Mouse (Mus musculus) macrophage (primary cell): ENCODE measurements at regions not wholly inside any gene's neighbourhood (a gene's known extent, or its start where the extent isn't known, plus 50 kb on each side); places are given as distances from the start of the nearest gene placed in this dataset.

ENCODE experiments used
- H3K27ac ChIP-seq: fragments of 350-480 bp; formaldehyde crosslinking; 2 replicates; pipeline ENCODE4 v1.9.0; 2021
- H3K36me3 ChIP-seq: fragments of 350-480 bp; formaldehyde crosslinking; 2 replicates; pipeline ENCODE4 v1.9.0; 2021; ENCODE audit errors: inconsistent target
- H3K4me3 ChIP-seq: fragments of 350-480 bp; formaldehyde crosslinking; 2 replicates; pipeline ENCODE4 v1.9.0; 2021; ENCODE audit errors: inconsistent target
- H3K79me2 ChIP-seq: fragments of 350-480 bp; formaldehyde crosslinking; 2 replicates; pipeline ENCODE4 v1.9.0; 2021; ENCODE audit errors: inconsistent target
- WGBS: methylation state at CpG from one replicate; pipeline ENCODE4 v1.1.7; 2026; ENCODE audit warnings: inconsistent platforms; ENCODE audit not compliant: missing documents; 5-methylcytosine and 5-hydroxymethylcytosine counted together

DNA sequence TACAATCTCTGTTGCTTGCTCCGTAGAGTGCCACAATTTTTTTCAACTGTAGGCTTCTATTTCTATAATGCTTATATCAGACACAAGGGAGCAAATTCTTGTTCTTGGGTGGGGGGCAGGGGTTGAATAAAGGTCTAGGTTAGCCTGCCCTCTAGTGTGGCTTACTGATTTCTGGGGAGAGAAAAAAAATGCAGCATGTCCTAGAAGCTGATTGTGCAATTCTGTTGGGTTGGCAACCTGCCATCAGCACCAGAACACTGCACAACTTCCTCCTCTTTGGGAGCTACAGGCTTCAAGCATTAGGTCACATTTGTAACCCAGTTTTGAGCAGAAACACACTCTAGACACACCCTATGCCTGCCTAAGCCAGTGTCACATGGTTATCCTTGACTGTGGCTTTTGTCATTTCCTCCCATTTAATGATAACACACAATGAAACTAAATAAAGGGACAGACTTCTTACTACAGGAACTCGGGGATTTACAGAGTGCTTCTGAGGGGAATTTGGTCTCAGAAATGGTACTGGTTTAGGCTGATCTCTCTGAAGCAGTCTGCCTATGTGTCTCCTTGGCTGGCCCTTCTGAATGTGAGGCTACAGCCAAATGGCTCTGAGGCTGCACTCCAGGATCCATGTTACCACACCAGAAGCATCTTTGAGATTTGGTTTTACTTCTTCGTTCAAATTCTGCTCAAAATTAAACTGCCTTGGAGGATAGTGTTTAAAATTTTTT is 389.2 kb downstream of the Atp6ap1l start:
- Histone ChIP-seq H3K79me2 (no peaks in the 10 kb centered on the region), H3K36me3 (no peaks in the 10 kb centered on the region), H3K4me3 (no peak overlapping the region), H3K27ac (peak overlapping the region; percentile 55)
- 29% methylated on average over 3 of the region's 3 CpGs for WGBS

DNA sequence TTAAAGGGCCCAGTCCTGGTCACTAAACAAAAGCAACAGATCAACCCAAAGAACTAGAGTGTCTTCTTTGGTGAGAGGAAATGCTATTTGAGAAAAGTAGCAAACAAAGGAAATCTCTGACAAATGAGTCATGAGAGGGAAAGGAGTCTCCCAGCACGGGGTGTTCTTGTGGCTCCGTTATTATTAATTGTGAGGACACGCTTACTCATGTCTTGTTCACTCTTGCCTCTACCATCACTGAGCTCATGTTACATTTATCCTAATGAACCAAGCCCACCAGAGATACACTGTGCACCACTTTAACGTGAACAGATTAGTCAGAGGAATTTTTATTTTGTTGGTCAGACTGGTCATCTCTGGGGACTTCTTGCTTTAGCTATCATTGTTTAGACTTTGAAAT is 391.3 kb downstream of the Atp6ap1l start:
- no peak overlapping the region for H3K4me3 ChIP-seq
- H3K79me2 ChIP-seq, result no peaks in the 10 kb centered on the region
- WGBS, result 73% methylated on average over 4 of the region's 4 CpGs
- no peaks in the 10 kb centered on the region for H3K36me3 ChIP-seq
- H3K27ac ChIP-seq, result no peak overlapping the region

DNA sequence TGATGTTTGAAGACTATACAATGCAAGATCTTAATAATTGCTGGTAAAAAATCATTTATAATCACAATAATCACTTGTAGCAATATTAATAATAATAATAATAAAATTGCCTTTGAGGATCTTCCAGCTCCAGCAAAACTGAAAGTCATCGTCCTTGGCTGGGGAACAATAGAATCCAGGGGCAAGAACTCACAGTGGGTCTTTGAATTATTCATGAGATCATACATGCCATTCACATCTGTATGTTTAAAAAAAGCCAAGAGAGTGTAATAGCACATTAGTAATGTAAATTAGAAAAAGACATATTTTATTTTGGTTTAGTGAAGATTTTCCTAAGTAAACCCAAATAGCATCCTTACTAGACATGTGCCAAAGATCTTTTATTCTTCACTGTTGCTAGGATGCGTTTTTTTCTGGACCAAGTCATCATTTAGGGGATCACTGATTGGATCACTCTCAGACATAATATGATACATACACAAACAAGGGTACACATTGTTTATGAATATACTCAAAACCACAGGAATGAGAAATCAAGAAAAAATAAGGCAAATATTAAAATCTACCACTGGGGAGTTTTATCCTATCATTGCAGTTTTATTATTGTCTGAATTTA is 392.3 kb downstream of the Atp6ap1l start:
- WGBS, result 82% methylated on average over 2 of the region's 2 CpGs
- Histone ChIP-seq H3K36me3 (no peaks in the 10 kb centered on the region), H3K4me3 (no peak overlapping the region), H3K79me2 (no peaks in the 10 kb centered on the region), H3K27ac (no peak overlapping the region)

DNA sequence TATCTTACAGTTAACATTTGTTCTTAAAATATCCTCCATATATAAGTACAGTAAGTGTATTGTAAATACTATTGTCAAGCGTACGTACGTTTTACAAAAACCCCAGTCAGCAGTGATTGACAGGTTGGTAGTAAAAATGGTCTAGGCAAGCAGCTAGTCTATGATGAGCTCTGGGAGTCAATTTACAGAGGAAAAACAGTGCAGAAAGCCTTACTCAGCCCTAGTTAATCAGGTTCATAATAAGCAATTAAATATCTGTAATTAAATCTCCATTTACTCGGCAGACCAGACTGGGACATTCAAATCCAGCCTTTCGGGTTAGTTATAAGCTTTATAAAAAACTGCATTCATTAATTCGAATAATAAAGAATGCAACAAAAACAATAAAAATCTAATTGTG is 394.7 kb downstream of the Atp6ap1l start:
- no peak overlapping the region for H3K27ac ChIP-seq
- WGBS, result 98% methylated on average over 6 of the region's 6 CpGs

DNA sequence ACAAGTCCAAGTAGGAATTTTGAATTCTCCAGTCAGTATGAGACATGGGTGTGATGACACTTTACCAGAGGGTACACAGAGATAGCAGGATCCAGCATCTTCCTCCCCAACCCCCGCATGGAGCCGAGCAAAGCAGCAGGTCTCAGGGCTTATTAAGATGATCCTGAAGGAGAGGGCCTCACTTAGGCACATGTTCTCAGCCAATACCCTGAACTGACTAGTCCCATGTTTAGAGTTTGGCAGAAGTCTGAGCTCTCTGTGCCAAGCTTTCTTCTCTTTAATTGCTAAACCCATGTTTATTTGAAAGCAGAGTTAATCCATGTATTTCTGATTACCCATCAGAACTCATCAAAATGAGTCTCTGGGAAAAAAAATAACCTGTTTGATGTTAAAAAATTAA is 402.0 kb downstream of the Atp6ap1l start:
- 95% methylated on average over 2 of the region's 2 CpGs for WGBS
- H3K79me2 ChIP-seq, result no peaks in the 10 kb centered on the region

More for the DNA sequence above, 394.7 kb downstream of the Atp6ap1l start:
- Histone ChIP-seq H3K36me3 (no peaks in the 10 kb centered on the region), H3K4me3 (no peak overlapping the region), H3K79me2 (no peaks in the 10 kb centered on the region)

DNA sequence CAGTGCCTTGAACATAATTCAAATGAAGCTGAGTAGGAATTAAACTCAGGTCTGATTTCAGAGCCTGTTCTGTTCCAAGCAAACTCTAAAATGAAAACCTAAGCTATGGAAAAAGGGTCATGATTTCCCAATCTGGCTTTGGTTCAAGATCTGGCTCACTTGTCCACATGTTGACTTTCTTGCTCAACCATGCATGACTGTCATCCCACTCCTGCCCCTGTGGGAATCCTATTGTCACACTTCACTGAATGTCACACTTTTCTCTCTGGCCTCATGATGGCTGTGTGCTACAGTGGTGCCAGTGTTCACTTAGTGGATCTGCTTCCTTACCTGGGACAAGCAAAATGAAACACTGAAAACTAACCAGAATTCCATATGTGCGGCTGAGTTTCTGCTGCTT is 403.0 kb downstream of the Atp6ap1l start:
- Histone ChIP-seq H3K36me3 (no peaks in the 10 kb centered on the region), H3K4me3 (no peak overlapping the region), H3K79me2 (no peaks in the 10 kb centered on the region), H3K27ac (no peak overlapping the region)
- 100% methylated on average over 1 of the region's 1 CpGs for WGBS

More for the DNA sequence above, 402.0 kb downstream of the Atp6ap1l start:
- Histone ChIP-seq H3K4me3 (no peak overlapping the region), H3K27ac (no peak overlapping the region), H3K36me3 (no peaks in the 10 kb centered on the region)

DNA sequence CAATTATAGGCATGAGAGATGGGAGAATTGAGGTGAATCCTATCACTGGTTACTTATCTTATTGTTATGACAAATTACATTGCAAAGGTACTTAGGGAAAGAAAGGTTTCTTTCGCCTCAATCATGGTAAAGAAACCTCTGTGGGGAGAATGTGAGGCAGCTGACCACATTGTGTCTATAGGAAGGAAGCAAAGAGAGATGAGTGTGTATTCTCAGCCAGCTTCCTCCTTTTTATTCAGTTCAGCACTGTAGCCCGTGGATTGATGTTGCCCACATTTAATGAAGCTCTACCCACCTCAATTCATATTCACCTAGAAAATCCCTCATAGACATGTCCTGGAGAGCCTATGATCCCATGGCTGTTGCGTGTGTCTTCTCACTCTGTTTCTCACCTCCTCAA is 406.2 kb downstream of the Atp6ap1l start:
- H3K4me3 ChIP-seq, result no peak overlapping the region
- no peak overlapping the region for H3K27ac ChIP-seq
- no peaks in the 10 kb centered on the region for H3K36me3 ChIP-seq
- H3K79me2 ChIP-seq, result no peaks in the 10 kb centered on the region
- 37% methylated on average over 3 of the region's 3 CpGs for WGBS

DNA sequence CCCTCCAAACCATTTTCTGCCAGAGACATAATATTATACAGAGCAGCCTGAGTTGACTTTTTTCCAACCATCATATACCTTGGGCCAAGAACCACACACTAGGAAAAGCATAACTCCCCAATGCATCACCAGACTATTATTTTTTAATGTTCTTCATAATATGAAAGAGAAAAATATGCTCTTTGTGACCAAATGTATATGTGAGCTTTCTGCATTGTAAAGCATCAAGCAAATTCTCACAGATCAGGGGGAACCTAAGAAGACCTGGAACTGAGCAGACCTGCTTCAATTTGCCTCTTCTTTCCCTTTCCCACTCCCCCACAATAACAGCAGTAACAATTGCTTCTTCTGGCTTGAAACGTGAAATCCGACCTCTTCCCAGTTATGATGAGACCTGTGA is 407.6 kb downstream of the Atp6ap1l start:
- Histone ChIP-seq H3K27ac (no peak overlapping the region), H3K4me3 (no peak overlapping the region)
- 79% methylated on average over 2 of the region's 2 CpGs for WGBS

DNA sequence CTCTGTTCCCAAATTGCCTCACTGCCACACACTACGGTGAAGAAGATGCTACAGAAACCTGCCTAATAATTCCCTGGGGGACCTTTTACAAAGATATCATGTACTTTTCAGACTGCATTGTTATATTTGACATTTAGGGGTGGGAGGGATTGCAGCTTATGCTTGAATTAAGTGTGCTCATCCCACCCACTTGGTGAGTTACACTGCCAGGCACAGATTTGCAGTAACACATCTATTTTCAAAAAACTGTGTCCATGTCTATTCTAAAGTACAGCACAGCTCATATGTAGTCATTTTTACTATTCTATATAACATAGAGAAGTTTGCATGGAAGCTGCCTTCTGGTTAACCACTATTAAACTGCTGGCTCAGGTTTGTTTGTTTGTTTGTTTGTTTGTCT is 404.3 kb upstream of the Xrcc4 start:
- Histone ChIP-seq H3K27ac (no peak overlapping the region), H3K4me3 (no peak overlapping the region), H3K79me2 (no peaks in the 10 kb centered on the region), H3K36me3 (no peaks in the 10 kb centered on the region)
- 100% methylated on average over 1 of the region's 1 CpGs for WGBS

More for the DNA sequence above, 407.6 kb downstream of the Atp6ap1l start:
- Histone ChIP-seq H3K79me2 (no peaks in the 10 kb centered on the region), H3K36me3 (no peaks in the 10 kb centered on the region)

DNA sequence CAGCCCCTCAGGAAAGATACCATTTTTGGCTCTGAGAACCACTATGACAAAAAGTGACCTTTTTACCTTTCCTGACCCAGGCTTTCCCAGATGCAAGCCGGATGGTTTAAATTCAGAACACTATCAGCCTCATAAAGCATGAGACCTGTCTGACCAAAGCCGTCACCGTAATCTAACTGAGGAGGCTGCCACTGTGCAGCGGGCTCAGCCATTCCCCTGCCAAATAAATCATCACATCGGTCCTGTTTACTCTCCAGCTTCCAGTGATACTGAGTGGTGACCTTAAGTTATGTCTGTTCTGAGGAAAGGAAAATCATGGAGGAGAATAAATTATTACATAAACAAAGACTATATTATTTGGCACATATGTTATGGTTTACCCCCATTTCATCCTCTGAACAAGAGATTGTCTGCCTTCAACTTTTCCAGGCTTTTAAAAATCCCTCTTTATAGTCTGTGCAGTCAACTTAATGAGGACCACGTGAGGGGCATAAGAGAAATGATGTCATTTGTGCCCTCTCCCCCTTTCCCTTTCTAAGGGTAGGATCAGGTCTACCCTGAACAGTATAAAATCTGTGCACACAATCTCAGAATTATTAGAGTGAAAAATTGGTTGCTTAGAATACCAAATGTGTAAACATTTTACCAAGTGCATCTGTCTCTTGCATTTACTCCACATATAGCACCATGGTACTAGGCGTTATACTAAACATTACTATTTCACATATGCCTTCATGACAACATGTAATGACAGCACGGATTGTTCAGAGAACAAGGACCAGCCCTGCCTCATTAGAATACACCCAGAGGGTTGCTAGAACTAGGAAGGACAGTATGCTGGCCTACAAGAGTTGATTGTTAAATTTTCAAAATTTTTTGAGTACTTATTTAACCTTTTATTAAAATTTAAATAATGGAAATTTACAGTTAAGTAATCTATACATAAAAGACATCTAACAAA is 401.9 kb upstream of the Xrcc4 start:
- Histone ChIP-seq H3K27ac (no peak overlapping the region), H3K79me2 (no peaks in the 10 kb centered on the region)
- 91% methylated on average over 7 of the region's 8 CpGs for WGBS

DNA sequence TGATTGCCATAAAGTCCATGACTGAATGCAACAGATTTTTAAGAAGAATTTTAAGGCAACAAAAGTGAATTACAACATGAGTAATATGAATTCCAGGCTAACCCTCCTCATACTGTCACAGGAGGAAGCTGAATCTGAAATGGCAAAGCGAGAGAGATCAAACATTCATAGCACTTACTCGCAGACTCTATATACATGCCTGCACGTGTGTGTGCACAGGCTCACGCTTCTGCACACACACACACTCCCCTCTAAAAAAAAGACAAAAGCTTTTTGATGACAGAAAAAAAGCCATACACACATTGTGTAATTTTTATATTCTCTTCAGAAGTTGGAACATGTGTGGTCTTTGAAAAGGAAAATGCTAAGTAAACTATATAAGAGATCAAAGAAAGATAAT is 391.1 kb upstream of the Xrcc4 start:
- H3K79me2 ChIP-seq, result no peaks in the 10 kb centered on the region
- 88% methylated on average over 4 of the region's 4 CpGs for WGBS

More for the DNA sequence above, 401.9 kb upstream of the Xrcc4 start:
- no peaks in the 10 kb centered on the region for H3K36me3 ChIP-seq
- no peak overlapping the region for H3K4me3 ChIP-seq

DNA sequence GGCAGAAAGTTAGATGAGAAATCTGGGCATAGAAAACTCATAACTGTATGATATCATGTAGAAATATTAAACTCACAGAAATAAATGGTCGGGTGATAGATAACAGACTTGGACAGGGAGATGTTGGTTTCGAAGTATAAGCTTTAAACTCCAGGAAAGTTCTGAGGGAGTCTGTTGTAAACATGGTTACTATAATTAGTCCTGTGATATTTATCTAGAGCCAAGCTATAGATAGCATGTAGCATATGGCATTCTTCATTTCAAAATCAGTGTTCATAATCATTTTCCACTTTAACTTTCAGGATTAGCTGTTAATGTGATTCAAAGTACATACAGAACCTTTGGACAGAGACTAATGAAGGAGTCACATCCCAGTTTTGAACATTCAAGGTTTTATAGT is 387.5 kb upstream of the Xrcc4 start:
- H3K27ac ChIP-seq, result no peak overlapping the region
- WGBS, result 100% methylated on average over 2 of the region's 2 CpGs
- no peaks in the 10 kb centered on the region for H3K36me3 ChIP-seq
- no peaks in the 10 kb centered on the region for H3K79me2 ChIP-seq
- no peak overlapping the region for H3K4me3 ChIP-seq

More for the DNA sequence above, 391.1 kb upstream of the Xrcc4 start:
- Histone ChIP-seq H3K27ac (no peak overlapping the region), H3K4me3 (no peak overlapping the region), H3K36me3 (no peaks in the 10 kb centered on the region)

DNA sequence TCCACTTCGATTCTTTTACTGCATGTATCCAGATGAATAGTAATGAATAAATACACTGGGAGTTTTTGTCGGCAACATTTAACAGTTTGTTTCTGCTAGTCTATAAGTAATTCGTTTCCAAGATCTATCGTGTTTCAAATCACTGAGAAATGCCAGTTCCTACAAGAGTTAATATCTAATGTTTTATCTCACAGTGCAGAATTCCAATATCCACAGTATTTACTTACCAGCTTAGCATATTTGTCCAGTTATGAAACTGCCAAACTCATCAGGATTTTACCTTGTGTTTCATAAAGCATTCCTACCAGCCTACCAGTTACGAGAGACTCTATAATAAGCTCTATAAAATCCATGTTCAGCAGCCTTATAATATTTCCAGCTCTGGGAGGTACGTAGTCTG is 385.1 kb upstream of the Xrcc4 start:
- H3K36me3 ChIP-seq, result no peaks in the 10 kb centered on the region
- 92% methylated on average over 6 of the region's 6 CpGs for WGBS
- H3K79me2 ChIP-seq, result no peaks in the 10 kb centered on the region
- no peak overlapping the region for H3K27ac ChIP-seq
- no peak overlapping the region for H3K4me3 ChIP-seq

DNA sequence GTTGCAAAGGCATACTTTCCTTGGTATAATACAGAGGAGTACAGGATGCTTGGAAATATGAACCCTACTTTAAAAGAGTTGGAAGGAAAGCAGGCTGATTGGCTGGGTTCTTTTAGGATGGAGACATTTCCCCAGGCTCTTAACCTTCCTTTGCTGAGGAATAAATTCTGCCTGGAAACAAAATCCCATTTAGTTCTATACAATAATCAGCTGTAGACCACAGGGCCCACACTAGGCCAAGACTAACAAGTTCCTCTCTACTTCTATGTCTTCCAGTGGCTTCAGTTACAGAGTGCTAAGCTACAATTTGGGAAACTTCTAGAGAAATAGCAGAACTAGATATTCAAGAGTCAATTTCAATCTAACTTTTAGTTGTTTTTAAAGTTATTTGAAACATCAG is 384.6 kb upstream of the Xrcc4 start:
- no peak overlapping the region for H3K4me3 ChIP-seq
- no peaks in the 10 kb centered on the region for H3K79me2 ChIP-seq
- H3K36me3 ChIP-seq, result no peaks in the 10 kb centered on the region
- H3K27ac ChIP-seq, result no peak overlapping the region
